Mouse (Mus musculus): Measurements from ENCODE around the gene Tent5c. TPM values are rescaled to one million over a fixed set of nuclear protein-coding genes. Genes with fewer than 3 reads are reported as not detected.

The Tent5c gene
- polyA plus RNA-seq (2014; fragmentation: Nextera tagmentation; extraction: Ambion mirVana), result 3.1 and 3.8 TPM in 2 replicates

DNA sequence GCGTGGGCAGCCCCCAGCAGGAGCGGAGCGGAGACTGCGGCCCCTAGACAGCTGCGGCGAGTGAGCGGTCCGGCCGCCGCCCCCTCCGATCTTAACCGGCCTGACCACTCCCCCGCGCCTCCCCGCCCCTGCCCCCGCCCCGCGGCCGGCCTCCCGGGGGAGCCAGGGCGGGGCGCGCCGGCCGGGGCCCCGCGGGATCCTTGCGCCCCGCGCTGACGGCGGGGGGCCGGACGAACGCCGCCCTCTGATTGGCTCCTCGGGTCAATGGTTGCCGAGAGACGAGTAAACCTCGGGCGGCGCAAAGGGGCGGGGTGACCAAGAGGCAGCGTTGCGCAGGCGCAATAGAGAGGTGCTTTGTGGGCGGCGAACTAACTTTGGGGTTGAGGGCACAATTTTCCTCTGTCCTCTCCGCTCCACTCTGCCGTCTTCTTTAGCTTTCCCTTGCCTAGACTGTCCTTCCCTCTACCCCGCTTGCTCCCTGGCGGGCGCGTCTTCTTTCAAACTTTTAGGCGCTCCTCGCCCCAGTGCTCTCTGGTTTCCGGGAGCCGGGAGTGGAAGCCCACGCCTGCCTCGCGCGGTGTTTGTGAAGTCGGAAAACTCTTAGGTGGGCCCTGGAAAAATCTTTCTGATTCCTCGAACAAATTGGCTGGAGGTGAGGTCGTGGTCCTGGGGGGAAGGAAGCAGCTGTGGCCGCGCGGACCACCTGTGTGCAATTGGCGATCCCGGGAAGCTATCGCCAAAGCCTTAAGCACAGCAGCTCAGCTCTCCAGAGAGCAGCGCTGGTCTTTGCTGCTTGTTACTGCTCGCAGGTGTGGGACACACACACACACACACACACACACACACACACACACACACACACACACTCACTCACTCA is at the start of gene Tent5c:
TSS of gene Tent5c (minus strand) at position 192 of the 877 bp plus-strand sequence.
- no peaks in the 10 kb centered on the region for H3K9me3 ChIP-seq (ENCODE audit: control insufficient read depth, low read length)
- peak within 1 kb of the TSS; percentile 60 for H3K4me3 ChIP-seq (ENCODE audit: low read depth, low read length)
- under 1% methylated on average over 62 of the region's 73 CpGs for WGBS
- peak within 1 kb of the TSS; percentile 58 for H3K9ac ChIP-seq (ENCODE audit: low read length)
- ATAC-seq (replicated peaks; ENCODE audit: low FRiP score), result peak; percentile 92
- peak within 1 kb of the TSS; percentile 95 for H3K4me2 ChIP-seq (ENCODE audit: low read depth, low read length, severe bottlenecking)
- H3K4me1 ChIP-seq (replicated peaks; ENCODE audit: control insufficient read depth, insufficient read depth, low read length), result 0 out of 2 replicates have a peak, but pooled peaks cover 2% of the 10 kb centered on the region
- DNase-seq (ENCODE audit: low spot score), result peak; percentile 97
- H3K27ac ChIP-seq (ENCODE audit: low read depth, low read length), result no peak within 1 kb of the TSS
- no peaks in the 10 kb centered on the region for H3K36me3 ChIP-seq (ENCODE audit: control insufficient read depth, insufficient read depth, low read length)
- H3K27me3 ChIP-seq (ENCODE audit: control insufficient read depth, insufficient read depth, low read length), result peaks cover 21% of the 10 kb centered on the region

DNA sequence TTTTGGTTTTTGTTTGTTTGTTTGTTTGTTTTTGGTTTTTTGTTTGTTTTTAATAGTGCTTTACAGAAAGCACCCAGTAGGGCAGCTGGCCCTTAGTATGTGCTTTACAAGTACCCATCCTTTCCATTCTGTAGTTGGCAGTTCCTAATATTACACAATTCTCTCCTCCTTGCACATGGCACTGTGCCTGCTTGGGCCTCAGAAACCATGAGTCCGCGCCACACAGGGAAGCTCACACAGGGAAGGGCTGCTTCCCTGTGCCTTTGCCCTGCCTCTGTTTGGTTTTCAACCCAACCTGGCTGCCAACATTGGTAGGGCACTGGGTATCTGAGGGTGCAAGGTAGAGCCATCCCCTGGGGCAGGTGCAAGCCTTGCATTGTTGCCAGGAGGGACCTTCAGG is 47.6 kb upstream of the Tent5c start:
- WGBS, result 96% methylated on average over 2 of the region's 2 CpGs
- H3K4me1 ChIP-seq (replicated peaks; ENCODE audit: control insufficient read depth, insufficient read depth, low read length), result no peaks in the 10 kb centered on the region
- no peaks in the 10 kb centered on the region for H3K36me3 ChIP-seq (ENCODE audit: control insufficient read depth, insufficient read depth, low read length)
- no peak overlapping the region for H3K4me2 ChIP-seq (ENCODE audit: low read depth, low read length, severe bottlenecking)
- no peak overlapping the region for H3K4me3 ChIP-seq (ENCODE audit: low read depth, low read length)
- no peaks in the 10 kb centered on the region for H3K9me3 ChIP-seq (ENCODE audit: control insufficient read depth, low read length)
- H3K9ac ChIP-seq (ENCODE audit: low read length), result no peak overlapping the region
- no peaks in the 10 kb centered on the region for H3K27me3 ChIP-seq (ENCODE audit: control insufficient read depth, insufficient read depth, low read length)
- DNase-seq (ENCODE audit: low spot score) (no peak), ATAC-seq (replicated peaks; ENCODE audit: low FRiP score) (no peak)
- no peak overlapping the region for H3K27ac ChIP-seq (ENCODE audit: low read depth, low read length)

DNA sequence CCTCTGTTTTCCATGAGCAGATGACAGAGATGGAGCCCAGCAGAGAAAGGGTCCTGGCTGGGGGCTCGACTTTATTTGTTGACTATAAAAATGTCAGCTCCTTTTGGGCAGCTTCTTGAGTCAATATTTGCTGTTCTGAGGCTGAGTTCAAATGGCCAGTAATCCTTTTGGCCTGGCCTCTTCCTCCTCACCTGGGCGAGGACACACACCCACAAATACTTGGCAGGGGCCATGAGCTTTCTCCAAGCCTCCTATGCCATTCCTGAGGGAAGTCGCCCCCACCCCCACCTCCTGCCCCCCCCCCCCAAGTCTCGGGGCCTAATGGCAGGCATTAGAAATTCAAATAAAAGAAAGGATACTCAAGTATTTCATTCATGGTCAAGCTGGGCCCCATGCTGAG is 46.8 kb upstream of the Tent5c start:
- Histone ChIP-seq H3K9me3 (ENCODE audit: control insufficient read depth, low read length) (no peaks in the 10 kb centered on the region), H3K4me2 (ENCODE audit: low read depth, low read length, severe bottlenecking) (no peak overlapping the region), H3K4me1 (replicated peaks; ENCODE audit: control insufficient read depth, insufficient read depth, low read length) (no peaks in the 10 kb centered on the region), H3K27me3 (ENCODE audit: control insufficient read depth, insufficient read depth, low read length) (no peaks in the 10 kb centered on the region), H3K9ac (ENCODE audit: low read length) (no peak overlapping the region), H3K4me3 (ENCODE audit: low read depth, low read length) (no peak overlapping the region), H3K27ac (ENCODE audit: low read depth, low read length) (no peak overlapping the region), H3K36me3 (ENCODE audit: control insufficient read depth, insufficient read depth, low read length) (no peaks in the 10 kb centered on the region)
- DNase-seq (ENCODE audit: low spot score), result no peak
- ATAC-seq (replicated peaks; ENCODE audit: low FRiP score), result no peak
- 69% methylated on average over 4 of the region's 4 CpGs for WGBS

DNA sequence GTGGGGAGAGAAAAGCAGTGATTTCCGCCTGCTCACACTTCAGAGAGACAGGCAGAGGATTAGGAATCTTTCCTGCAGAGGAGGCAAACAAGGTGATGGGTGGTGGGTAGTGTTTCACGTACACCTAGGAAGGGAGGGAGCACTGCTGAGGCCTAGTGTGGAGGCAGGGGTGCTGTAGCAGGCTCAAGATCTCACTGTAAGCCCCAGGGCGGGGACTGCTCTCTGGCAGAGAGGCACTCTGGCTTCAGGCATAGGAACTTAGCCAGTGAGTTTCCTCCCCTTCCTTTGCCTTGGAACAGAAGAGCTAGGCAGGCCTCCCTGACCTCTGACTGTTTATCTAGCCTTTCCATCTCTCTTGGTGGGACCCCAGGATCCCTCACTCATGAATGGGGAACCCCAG is 46.2 kb upstream of the Tent5c start:
- Histone ChIP-seq H3K27me3 (ENCODE audit: control insufficient read depth, insufficient read depth, low read length) (no peaks in the 10 kb centered on the region), H3K27ac (ENCODE audit: low read depth, low read length) (no peak overlapping the region), H3K4me3 (ENCODE audit: low read depth, low read length) (no peak overlapping the region), H3K9ac (ENCODE audit: low read length) (no peak overlapping the region), H3K4me1 (replicated peaks; ENCODE audit: control insufficient read depth, insufficient read depth, low read length) (no peaks in the 10 kb centered on the region), H3K9me3 (ENCODE audit: control insufficient read depth, low read length) (no peaks in the 10 kb centered on the region), H3K4me2 (ENCODE audit: low read depth, low read length, severe bottlenecking) (no peak overlapping the region), H3K36me3 (ENCODE audit: control insufficient read depth, insufficient read depth, low read length) (no peaks in the 10 kb centered on the region)
- DNase-seq (ENCODE audit: low spot score), result no peak
- no peak for ATAC-seq (replicated peaks; ENCODE audit: low FRiP score)
- 62% methylated on average over 3 of the region's 3 CpGs for WGBS

DNA sequence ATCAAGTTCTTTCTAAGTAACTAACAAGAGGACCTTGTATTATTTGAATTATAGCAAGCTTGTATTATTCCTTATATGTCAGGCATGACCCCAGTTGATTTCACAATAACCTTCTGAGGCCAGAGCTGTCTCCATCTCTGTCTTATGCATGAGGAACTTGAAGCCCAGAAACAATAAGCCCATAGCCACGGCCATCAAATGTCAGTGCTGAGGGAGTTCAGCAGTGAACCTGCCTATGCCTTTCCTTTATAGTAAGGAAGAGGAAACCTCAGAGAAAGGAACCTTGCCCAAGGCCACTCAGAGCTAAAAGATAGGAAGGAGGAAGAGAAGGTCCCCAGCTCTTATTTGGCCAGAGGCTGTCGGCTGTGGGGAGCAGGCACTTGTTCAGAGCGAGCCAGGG is 45.3 kb upstream of the Tent5c start:
- no peaks in the 10 kb centered on the region for H3K36me3 ChIP-seq (ENCODE audit: control insufficient read depth, insufficient read depth, low read length)
- WGBS, result 77% methylated on average over 3 of the region's 3 CpGs
- DNase-seq (ENCODE audit: low spot score) (no peak), ATAC-seq (replicated peaks; ENCODE audit: low FRiP score) (no peak)
- H3K9me3 ChIP-seq (ENCODE audit: control insufficient read depth, low read length), result no peaks in the 10 kb centered on the region
- no peaks in the 10 kb centered on the region for H3K4me1 ChIP-seq (replicated peaks; ENCODE audit: control insufficient read depth, insufficient read depth, low read length)
- H3K4me3 ChIP-seq (ENCODE audit: low read depth, low read length), result no peak overlapping the region
- H3K9ac ChIP-seq (ENCODE audit: low read length), result no peak overlapping the region
- no peaks in the 10 kb centered on the region for H3K27me3 ChIP-seq (ENCODE audit: control insufficient read depth, insufficient read depth, low read length)
- H3K4me2 ChIP-seq (ENCODE audit: low read depth, low read length, severe bottlenecking), result no peak overlapping the region
- H3K27ac ChIP-seq (ENCODE audit: low read depth, low read length), result no peak overlapping the region

DNA sequence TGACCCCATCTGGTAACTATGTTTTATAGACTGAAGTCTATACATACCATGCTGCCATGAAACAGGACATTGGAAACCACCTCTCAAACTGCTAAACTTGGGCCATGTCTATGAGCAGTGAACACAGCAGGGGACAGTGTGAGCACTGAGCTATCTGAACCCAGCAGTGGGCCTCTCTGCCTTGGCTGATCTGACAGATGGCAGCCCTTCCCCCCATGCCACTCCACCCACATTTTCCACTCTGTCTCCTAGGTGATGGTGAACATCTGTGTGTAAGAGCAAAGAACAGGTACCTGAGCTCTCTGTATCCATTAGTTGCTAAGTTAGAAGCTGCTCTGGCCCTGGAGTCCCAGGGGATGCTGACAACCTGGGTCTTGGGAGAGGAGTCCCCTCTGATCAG is 44.3 kb upstream of the Tent5c start:
- Histone ChIP-seq H3K27me3 (ENCODE audit: control insufficient read depth, insufficient read depth, low read length) (no peaks in the 10 kb centered on the region), H3K9ac (ENCODE audit: low read length) (no peak overlapping the region), H3K27ac (ENCODE audit: low read depth, low read length) (no peak overlapping the region), H3K4me2 (ENCODE audit: low read depth, low read length, severe bottlenecking) (no peak overlapping the region), H3K4me1 (replicated peaks; ENCODE audit: control insufficient read depth, insufficient read depth, low read length) (no peaks in the 10 kb centered on the region), H3K9me3 (ENCODE audit: control insufficient read depth, low read length) (no peaks in the 10 kb centered on the region), H3K36me3 (ENCODE audit: control insufficient read depth, insufficient read depth, low read length) (no peaks in the 10 kb centered on the region), H3K4me3 (ENCODE audit: low read depth, low read length) (no peak overlapping the region)
- no peak for DNase-seq (ENCODE audit: low spot score)
- no peak for ATAC-seq (replicated peaks; ENCODE audit: low FRiP score)

DNA sequence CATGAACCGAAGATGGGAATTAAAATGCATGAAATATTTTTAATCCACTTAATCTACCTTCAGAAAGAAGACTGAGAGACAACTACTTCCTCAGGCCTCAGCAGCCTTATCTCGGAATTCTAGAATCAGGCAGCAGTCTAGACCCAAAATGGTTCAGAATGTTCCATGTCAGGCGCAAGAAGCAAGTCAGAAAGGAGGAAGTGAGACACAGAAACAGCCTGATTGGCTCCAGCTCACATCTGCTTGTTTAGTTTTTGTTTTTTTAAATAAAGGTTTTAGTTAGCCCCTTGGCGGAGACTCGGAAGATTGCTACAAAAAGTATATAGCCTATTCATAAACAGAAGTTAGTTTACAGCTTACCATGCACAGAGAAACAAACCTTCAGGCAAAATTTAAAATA is 41.8 kb upstream of the Tent5c start:
- Histone ChIP-seq H3K4me3 (ENCODE audit: low read depth, low read length) (no peak overlapping the region), H3K4me1 (replicated peaks; ENCODE audit: control insufficient read depth, insufficient read depth, low read length) (no peaks in the 10 kb centered on the region), H3K9me3 (ENCODE audit: control insufficient read depth, low read length) (no peaks in the 10 kb centered on the region), H3K36me3 (ENCODE audit: control insufficient read depth, insufficient read depth, low read length) (no peaks in the 10 kb centered on the region), H3K27me3 (ENCODE audit: control insufficient read depth, insufficient read depth, low read length) (no peaks in the 10 kb centered on the region), H3K9ac (ENCODE audit: low read length) (no peak overlapping the region), H3K27ac (ENCODE audit: low read depth, low read length) (no peak overlapping the region), H3K4me2 (ENCODE audit: low read depth, low read length, severe bottlenecking) (no peak overlapping the region)
- WGBS, result 95% methylated on average over 5 of the region's 5 CpGs
- DNase-seq (ENCODE audit: low spot score) (no peak), ATAC-seq (replicated peaks; ENCODE audit: low FRiP score) (no peak)

DNA sequence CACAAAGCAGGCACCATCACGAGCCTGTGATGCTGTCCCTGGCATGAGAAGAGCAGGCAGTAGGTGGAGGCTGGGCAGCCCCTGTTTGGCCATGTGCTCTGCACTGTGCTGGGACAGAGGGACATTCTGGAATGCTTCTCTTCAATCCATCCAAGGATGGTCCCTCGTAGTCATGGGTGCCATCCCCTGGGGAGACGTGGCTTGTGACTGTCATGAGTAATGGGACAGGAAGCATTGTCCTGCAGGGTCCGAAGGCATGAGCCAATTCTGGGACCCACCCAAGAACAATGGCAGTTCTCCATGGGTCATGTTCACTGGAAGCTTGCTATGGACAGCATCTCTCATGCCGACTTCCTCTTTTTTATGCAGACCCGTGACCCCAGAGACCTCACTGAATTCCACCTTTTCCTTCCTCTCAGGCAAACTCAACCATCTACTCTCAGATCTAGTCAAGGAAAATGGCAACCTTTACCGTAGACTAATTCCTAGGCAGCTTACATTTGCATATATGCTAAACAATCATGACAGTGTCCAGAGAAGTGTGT is 41.2 kb upstream of the Tent5c start:
- Histone ChIP-seq H3K4me2 (ENCODE audit: low read depth, low read length, severe bottlenecking) (no peak overlapping the region), H3K9ac (ENCODE audit: low read length) (no peak overlapping the region), H3K36me3 (ENCODE audit: control insufficient read depth, insufficient read depth, low read length) (no peaks in the 10 kb centered on the region), H3K9me3 (ENCODE audit: control insufficient read depth, low read length) (no peaks in the 10 kb centered on the region), H3K27ac (ENCODE audit: low read depth, low read length) (no peak overlapping the region), H3K27me3 (ENCODE audit: control insufficient read depth, insufficient read depth, low read length) (no peaks in the 10 kb centered on the region), H3K4me1 (replicated peaks; ENCODE audit: control insufficient read depth, insufficient read depth, low read length) (no peaks in the 10 kb centered on the region), H3K4me3 (ENCODE audit: low read depth, low read length) (no peak overlapping the region)
- no peak for ATAC-seq (replicated peaks; ENCODE audit: low FRiP score)
- DNase-seq (ENCODE audit: low spot score), result no peak
- 84% methylated on average over 7 of the region's 7 CpGs for WGBS

DNA sequence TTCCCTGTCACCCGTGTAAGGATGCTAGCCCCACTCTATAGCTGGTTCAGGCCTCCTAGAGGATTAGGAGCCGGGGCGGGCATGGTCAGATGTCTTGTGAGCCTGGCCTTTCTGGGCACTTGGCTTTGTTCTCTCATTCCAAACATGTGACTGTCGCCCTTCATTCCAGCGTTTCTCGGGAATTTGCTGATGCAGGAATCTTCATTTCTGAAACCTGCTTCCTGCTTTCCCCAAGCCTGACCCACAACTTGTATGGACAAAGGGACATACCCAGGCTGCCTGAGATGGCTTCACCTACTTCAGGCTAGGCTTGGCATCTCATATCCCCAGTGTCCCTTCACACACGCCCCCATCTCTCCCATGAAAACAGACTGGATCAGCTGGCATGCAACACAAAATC is 33.5 kb upstream of the Tent5c start:
- ATAC-seq (replicated peaks; ENCODE audit: low FRiP score), result no peak
- 83% methylated on average over 7 of the region's 7 CpGs for WGBS

More for the DNA sequence above, 33.5 kb upstream of the Tent5c start:
- Histone ChIP-seq H3K4me2 (ENCODE audit: low read depth, low read length, severe bottlenecking) (no peak overlapping the region), H3K27ac (ENCODE audit: low read depth, low read length) (no peak overlapping the region), H3K4me3 (ENCODE audit: low read depth, low read length) (no peak overlapping the region), H3K36me3 (ENCODE audit: control insufficient read depth, insufficient read depth, low read length) (no peaks in the 10 kb centered on the region), H3K4me1 (replicated peaks; ENCODE audit: control insufficient read depth, insufficient read depth, low read length) (no peaks in the 10 kb centered on the region), H3K9ac (ENCODE audit: low read length) (no peak overlapping the region), H3K9me3 (ENCODE audit: control insufficient read depth, low read length) (no peaks in the 10 kb centered on the region), H3K27me3 (ENCODE audit: control insufficient read depth, insufficient read depth, low read length) (no peaks in the 10 kb centered on the region)
- no peak for DNase-seq (ENCODE audit: low spot score)

All from forebrain, embryonic 11.5 days (tissue).